Mouse (Mus musculus) embryonic facial prominence, embryonic 11.5 days (tissue): Measurements from ENCODE around the gene Ctsw. TPM values are rescaled to one million over a fixed set of nuclear protein-coding genes. Genes with fewer than 3 reads are reported as not detected.

Source experiments
- ATAC-seq: fragments of 200-750 bp; cut with Nextera tagmentation; replicated peaks from 2 replicates; pipeline ENCODE4 v1.8.0; 2017; ENCODE audit warnings: low read depth; ENCODE audit not compliant: insufficient number of reproducible peaks, low FRiP score, low TSS enrichment
- DNase-seq: peaks from one replicate; pipeline ENCODE4 v3.0.0-alpha.2; 2015; ENCODE audit warnings: low spot score
- H3K27ac ChIP-seq: fragments of 300-500 bp; sonication (generic); replicated peaks from 2 replicates; pipeline ENCODE4 v1.5.1; 2014; ENCODE audit warnings: mild to moderate bottlenecking, low read depth, low read length, control low read depth
- H3K27me3 ChIP-seq: fragments of 300-500 bp; sonication (generic); 2 replicates; pipeline ENCODE4 v1.6.1; 2014; ENCODE audit warnings: mild to moderate bottlenecking, low read length, moderate library complexity, mixed read lengths; ENCODE audit not compliant: control insufficient read depth, insufficient read depth
- H3K36me3 ChIP-seq: fragments of 300-500 bp; sonication (generic); replicated peaks from 2 replicates; pipeline ENCODE4 v1.6.1; 2014; ENCODE audit warnings: low read depth, mild to moderate bottlenecking, low read length, moderate library complexity, mixed read lengths; ENCODE audit not compliant: control insufficient read depth, insufficient read depth
- H3K4me1 ChIP-seq: fragments of 300-500 bp; sonication (generic); 2 replicates; pipeline ENCODE4 v1.6.1; 2014; ENCODE audit warnings: low read length, mixed read lengths; ENCODE audit not compliant: control insufficient read depth, insufficient read depth
- H3K4me2 ChIP-seq: fragments of 300-500 bp; sonication (generic); 2 replicates; pipeline ENCODE4 v1.6.1; 2014; ENCODE audit warnings: low read depth, mild to moderate bottlenecking, control low read depth, low read length, moderate library complexity
- H3K4me3 ChIP-seq: fragments of 300-500 bp; sonication (generic); 2 replicates; pipeline ENCODE4 v1.5.1; 2014; ENCODE audit warnings: low read depth, low read length, control low read depth
- H3K9ac ChIP-seq: fragments of 300-500 bp; sonication (generic); replicated peaks from 2 replicates; pipeline ENCODE4 v1.6.1; 2014; ENCODE audit warnings: mild to moderate bottlenecking, control low read depth, low read length
- H3K9me3 ChIP-seq: fragments of 300-500 bp; sonication (generic); replicated peaks from 2 replicates; pipeline ENCODE4 v1.6.1; 2016; ENCODE audit warnings: mild to moderate bottlenecking, low read length, inconsistent platforms, mixed read lengths; ENCODE audit not compliant: control insufficient read depth
- WGBS: fragments of 180-500 bp; shearing (Covaris S2); extraction: QIAGEN DNeasy Blood & Tissue Kit; methylation state at CpG from one replicate; pipeline ENCODE4 v1.1.7; 2014; 5-methylcytosine and 5-hydroxymethylcytosine counted together
- polyA plus RNA-seq: library from polyadenylated mRNA; unstranded; fragments of >200 nt; fragmentation: Nextera tagmentation; extraction: Ambion mirVana; gene quantifications from 2 replicates; pipeline ENCODE4 v1.2.1, GENCODE M21; 2014

Ctsw gene
- polyA plus RNA-seq, 1 experiment from 2014 or later: 1.4 TPM

GRCm38 (mm10) chr19:5424092-5424781 is 44.1 kb downstream of the Ctsw start:
- Histone ChIP-seq H3K4me2 (peak overlapping the region; percentile 84), H3K9ac (peak overlapping the region; percentile 94), H3K4me3 (peak overlapping the region; percentile 76), H3K27me3 (no peaks in the 10 kb centered on the region), H3K4me1 (peaks cover 13% of the 10 kb centered on the region), H3K9me3 (no peaks in the 10 kb centered on the region), H3K27ac (peak overlapping the region; percentile 86), H3K36me3 (peaks cover 6% of the 10 kb centered on the region)
- ATAC-seq (peak; percentile 67), DNase-seq (peak; percentile 79)
- under 1% methylated on average over 32 of the region's 48 CpGs for WGBS

GRCm38 (mm10) chr19:5423561-5423960 is 44.7 kb downstream of the Ctsw start:
- Histone ChIP-seq H3K9ac (peak overlapping the region; percentile 94), H3K27ac (no peak overlapping the region), H3K9me3 (no peaks in the 10 kb centered on the region), H3K4me2 (peak overlapping the region; percentile 84), H3K36me3 (peaks cover 6% of the 10 kb centered on the region), H3K4me3 (peak overlapping the region; percentile 76), H3K27me3 (no peaks in the 10 kb centered on the region), H3K4me1 (peaks cover 13% of the 10 kb centered on the region)
- ATAC-seq (no peak), DNase-seq (no peak)
- WGBS: 63% methylated on average over 12 of the region's 12 CpGs

GRCm38 (mm10) chr19:5422895-5423443 is 45.3 kb downstream of the Ctsw start:
- H3K4me3 ChIP-seq: no peak overlapping the region
- ATAC-seq: no peak
- peaks cover 6% of the 10 kb centered on the region for H3K36me3 ChIP-seq
- no peak overlapping the region for H3K27ac ChIP-seq
- no peak for DNase-seq
- H3K4me2 ChIP-seq: peak overlapping the region; percentile 84
- peak overlapping the region; percentile 94; the same call in 1 of the 2 replicates for H3K9ac ChIP-seq
- no peaks in the 10 kb centered on the region for H3K9me3 ChIP-seq
- no peaks in the 10 kb centered on the region for H3K27me3 ChIP-seq
- 80% methylated on average over 9 of the region's 9 CpGs for WGBS
- peaks cover 13% of the 10 kb centered on the region for H3K4me1 ChIP-seq

GRCm38 (mm10) chr19:5422267-5422666 is 46.0 kb downstream of the Ctsw start:
- 88% methylated on average over 10 of the region's 10 CpGs for WGBS
- no peak overlapping the region for H3K4me3 ChIP-seq
- DNase-seq (no peak), ATAC-seq (no peak)
- no peaks in the 10 kb centered on the region for H3K27me3 ChIP-seq
- peaks cover 13% of the 10 kb centered on the region for H3K4me1 ChIP-seq
- H3K27ac ChIP-seq: no peak overlapping the region
- no peak overlapping the region for H3K9ac ChIP-seq
- no peak overlapping the region for H3K4me2 ChIP-seq
- peaks cover 6% of the 10 kb centered on the region for H3K36me3 ChIP-seq
- H3K9me3 ChIP-seq: no peaks in the 10 kb centered on the region

- H3K4me1 ChIP-seq: peaks cover 13% of the 10 kb centered on the region
- no peaks in the 10 kb centered on the region for H3K9me3 ChIP-seq
- WGBS: 92% methylated on average over 5 of the region's 5 CpGs
- peaks cover 6% of the 10 kb centered on the region for H3K36me3 ChIP-seq
- no peak overlapping the region for H3K4me2 ChIP-seq
- H3K9ac ChIP-seq: no peak overlapping the region
- no peak for ATAC-seq
- DNase-seq: no peak
- no peak overlapping the region for H3K27ac ChIP-seq
- no peak overlapping the region for H3K4me3 ChIP-seq
- no peaks in the 10 kb centered on the region for H3K27me3 ChIP-seq
Observed at GRCm38 (mm10) chr19:5421784-5422183, 46.5 kb downstream of the Ctsw start.

- Histone ChIP-seq H3K9me3 (no peaks in the 10 kb centered on the region), H3K4me3 (no peak overlapping the region), H3K27ac (no peak overlapping the region), H3K36me3 (peaks cover 2% of the 10 kb centered on the region), H3K4me1 (peaks cover 7% of the 10 kb centered on the region), H3K27me3 (no peaks in the 10 kb centered on the region), H3K9ac (no peak overlapping the region), H3K4me2 (no peak overlapping the region)
- no peak for DNase-seq
- no peak for ATAC-seq
- 95% methylated on average over 6 of the region's 6 CpGs for whole genome bisulfite sequencing
Observed at GRCm38 (mm10) chr19:5420579-5420978, 47.7 kb downstream of the Ctsw start.

GRCm38 (mm10) chr19:5419630-5420029 is 48.7 kb downstream of the Ctsw start:
- Histone ChIP-seq H3K9ac (no peak overlapping the region), H3K36me3 (peaks cover 2% of the 10 kb centered on the region), H3K4me2 (no peak overlapping the region), H3K9me3 (no peaks in the 10 kb centered on the region), H3K27me3 (no peaks in the 10 kb centered on the region), H3K4me1 (peaks cover 7% of the 10 kb centered on the region), H3K4me3 (no peak overlapping the region), H3K27ac (no peak overlapping the region)
- WGBS: 94% methylated on average over 9 of the region's 9 CpGs
- ATAC-seq (no peak), DNase-seq (no peak)

- H3K4me2 ChIP-seq: no peak overlapping the region
- no peak overlapping the region for H3K9ac ChIP-seq
- 92% methylated on average over 8 of the region's 8 CpGs for WGBS
- ATAC-seq (no peak), DNase-seq (no peak)
- no peak overlapping the region for H3K4me3 ChIP-seq
- no peaks in the 10 kb centered on the region for H3K27me3 ChIP-seq
- H3K4me1 ChIP-seq: peaks cover 7% of the 10 kb centered on the region
- no peak overlapping the region for H3K27ac ChIP-seq
- H3K36me3 ChIP-seq: peaks cover 2% of the 10 kb centered on the region
- no peaks in the 10 kb centered on the region for H3K9me3 ChIP-seq
Observed at GRCm38 (mm10) chr19:5418750-5419466, 49.4 kb downstream of the Ctsw start.
